ENCODE assay signal across 15 mouse cellular contexts in the genomic region with DNA sequence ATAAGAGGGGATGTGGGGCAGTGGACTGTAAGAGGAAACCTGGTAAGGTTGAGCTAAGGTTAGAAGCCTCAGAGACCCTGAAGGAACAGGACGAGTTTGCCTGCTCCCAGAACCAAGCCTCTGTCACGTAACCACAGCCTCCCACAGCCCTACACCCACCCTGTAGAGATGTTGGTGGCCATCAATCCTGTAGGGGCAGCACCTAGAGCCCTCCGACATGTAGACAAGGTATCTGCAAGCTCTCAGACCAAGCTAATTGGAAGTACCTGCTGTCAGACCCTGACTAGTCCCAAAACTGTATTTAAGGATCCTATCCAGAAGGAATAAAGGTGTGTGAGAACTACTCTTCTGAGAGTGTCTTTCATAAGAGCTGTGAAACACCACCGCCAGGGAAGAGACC.
"Had no signal": no experiment of that assay in that cellular context is flagged by ENCODE, and none has a peak within 500 bp of the region (broad histone marks: within the 10 kb centered on the region; RNA-seq: fewer than 3 reads in every experiment).

No protein-coding gene starts in this region.

- H3K4me1 ChIP-seq: limb, embryonic 12.5 days; limb, embryonic 15.5 days; stomach, embryonic 15.5 days had no signal

- H3K36me3 ChIP-seq: limb, embryonic 12.5 days; limb, embryonic 15.5 days; stomach, embryonic 15.5 days had no signal

- H3K4me3 ChIP-seq: limb, embryonic 12.5 days; limb, embryonic 15.5 days; stomach, embryonic 15.5 days had no signal

- H3K27me3 ChIP-seq: limb, embryonic 12.5 days; limb, embryonic 15.5 days; stomach, embryonic 15.5 days had no signal

- H3K9ac ChIP-seq: limb, embryonic 12.5 days; limb, embryonic 15.5 days; liver, embryonic 14.5 days; liver, postnatal 0 days; lung, embryonic 14.5 days; stomach, embryonic 15.5 days had no signal

- DNase-seq: kidney, adult 9 months; kidney, postnatal 14 days; kidney, postnatal 4 days; left cerebral cortex, postnatal 4 days; liver, postnatal 0 days; lung, embryonic 14.5 days; lung, postnatal 36 days; midbrain, embryonic 14.5 days; right cerebral cortex, postnatal 25 days; spleen, adult 18-20 months; thymus, postnatal 36 days had no signal

- H3K27ac ChIP-seq: limb, embryonic 12.5 days; limb, embryonic 15.5 days; liver, embryonic 14.5 days; stomach, embryonic 15.5 days had no signal
